Mouse (Mus musculus): ENCODE data around the gene Copz1.
A peak's percentile ranks its signal among the peaks of the same experiment; 100 is the strongest.

The Copz1 gene

GRCm38 (mm10) chr15:103336996-103337667 lies 64.6 kb downstream of the Copz1 start:
- DNase-seq (ENCODE audit: extremely low spot score, low spot score): no peak

GRCm38 (mm10) chr15:103338829-103339165 lies 66.3 kb downstream of the Copz1 start:
- no peak for DNase-seq (ENCODE audit: extremely low spot score, low spot score)

GRCm38 (mm10) chr15:103339166-103339960 lies 66.8 kb downstream of the Copz1 start:
- DNase-seq (ENCODE audit: extremely low spot score, low spot score): no peak

- no peak for DNase-seq (ENCODE audit: extremely low spot score, low spot score)
Measured at GRCm38 (mm10) chr15:103339961-103340337, 67.4 kb downstream of the Copz1 start, which contains the start of gene Zfp385a. Zfp385a (minus strand) TSS chr15:103340093.

- DNase-seq (ENCODE audit: extremely low spot score, low spot score): no peak
Measured at GRCm38 (mm10) chr15:103340786-103341185, 68.3 kb downstream of the Copz1 start.

- no peak for DNase-seq (ENCODE audit: extremely low spot score, low spot score)
Measured at GRCm38 (mm10) chr15:103341547-103341946, 69.0 kb downstream of the Copz1 start.

- peak; percentile 79 for DNase-seq (ENCODE audit: extremely low spot score, low spot score)
Measured at GRCm38 (mm10) chr15:103342415-103342814, 69.9 kb downstream of the Copz1 start.

GRCm38 (mm10) chr15:103343008-103343407 lies 70.5 kb downstream of the Copz1 start:
- no peak for DNase-seq (ENCODE audit: extremely low spot score, low spot score)

- no peak for DNase-seq (ENCODE audit: extremely low spot score, low spot score)
Measured at GRCm38 (mm10) chr15:103343556-103343955, 71.0 kb downstream of the Copz1 start.

- DNase-seq (ENCODE audit: extremely low spot score, low spot score): no peak
Measured at GRCm38 (mm10) chr15:103345789-103346188, 73.3 kb downstream of the Copz1 start.

GRCm38 (mm10) chr15:103347275-103347684 lies 74.8 kb downstream of the Copz1 start:
- DNase-seq (ENCODE audit: extremely low spot score, low spot score): no peak
